Mouse (Mus musculus): ENCODE data around the gene Gabrd. TPM values are rescaled to one million over a fixed set of nuclear protein-coding genes. Genes with fewer than 3 reads are reported as not detected.
A peak's percentile ranks its signal among the peaks of the same experiment; 100 is the strongest.

Gabrd gene
- polyA plus RNA-seq, 1 experiment from 2014 or later, result 0.05 TPM

DNA sequence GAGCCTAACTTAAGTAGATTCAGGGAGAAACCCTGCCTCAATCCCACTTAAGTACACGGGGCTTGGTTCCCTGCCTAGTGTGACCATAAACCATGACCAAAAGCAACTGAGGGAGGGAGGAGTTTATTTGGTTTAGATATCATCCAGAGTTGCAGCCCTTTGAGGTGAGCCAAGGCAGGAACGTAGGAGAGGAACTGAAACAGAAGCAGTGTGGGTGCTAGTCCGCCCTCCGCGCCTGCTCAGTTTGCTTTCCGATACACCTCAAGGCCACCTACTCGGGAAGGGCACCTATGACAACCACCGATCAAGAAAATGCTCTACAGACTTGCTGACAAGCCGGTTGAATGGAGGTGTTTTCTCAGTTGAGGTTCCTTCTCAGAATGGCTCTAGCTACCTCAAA lies 30.2 kb downstream of the Gabrd start:
- Histone ChIP-seq H3K27ac (replicated peaks) (no peak overlapping the region), H3K36me3 (ENCODE audit: control insufficient read depth, insufficient read depth, low read length) (no peaks in the 10 kb centered on the region), H3K27me3 (ENCODE audit: control insufficient read depth, insufficient read depth, low read length) (no peaks in the 10 kb centered on the region), H3K4me1 (replicated peaks; ENCODE audit: control insufficient read depth, insufficient read depth) (no peaks in the 10 kb centered on the region), H3K9ac (ENCODE audit: low read length) (no peak overlapping the region), H3K4me2 (replicated peaks; ENCODE audit: low read depth) (no peak overlapping the region), H3K9me3 (ENCODE audit: control insufficient read depth, low read length) (no peaks in the 10 kb centered on the region), H3K4me3 (ENCODE audit: low read depth, low read length) (no peak overlapping the region)
- TF ChIP-seq CTCF (IDR thresholded peaks at IDR 0.05; ENCODE audit: low read depth) (no peak), EP300 (optimal IDR thresholded peaks at IDR 0.05) (no peak)
- WGBS, result 77% methylated on average over 9 of the region's 9 CpGs
- no peak for ATAC-seq (ENCODE audit: low FRiP score, low TSS enrichment)
- DNase-seq (ENCODE audit: low spot score), result no peak

- H3K9ac ChIP-seq (ENCODE audit: low read length), result no peak overlapping the region
- TF ChIP-seq CTCF (IDR thresholded peaks at IDR 0.05; ENCODE audit: low read depth) (no peak), EP300 (optimal IDR thresholded peaks at IDR 0.05) (no peak)
- H3K9me3 ChIP-seq (ENCODE audit: control insufficient read depth, low read length), result no peaks in the 10 kb centered on the region
- DNase-seq (ENCODE audit: low spot score), result no peak
- H3K4me2 ChIP-seq (replicated peaks; ENCODE audit: low read depth), result no peak overlapping the region
- H3K27ac ChIP-seq (replicated peaks), result no peak overlapping the region
- H3K27me3 ChIP-seq (ENCODE audit: control insufficient read depth, insufficient read depth, low read length), result no peaks in the 10 kb centered on the region; the same call in 1 of the 2 replicates
- ATAC-seq (ENCODE audit: low FRiP score, low TSS enrichment), result no peak
- no peaks in the 10 kb centered on the region for H3K4me1 ChIP-seq (replicated peaks; ENCODE audit: control insufficient read depth, insufficient read depth)
- no peak overlapping the region for H3K4me3 ChIP-seq (ENCODE audit: low read depth, low read length)
- H3K36me3 ChIP-seq (ENCODE audit: control insufficient read depth, insufficient read depth, low read length), result no peaks in the 10 kb centered on the region
- WGBS, result 53% methylated on average over 6 of the region's 6 CpGs
These were observed 31.1 kb downstream of the Gabrd start for GRCm38 (mm10) chr4:155366784-155367183.

GRCm38 (mm10) chr4:155362443-155362842 lies 35.5 kb downstream of the Gabrd start:
- Histone ChIP-seq H3K4me3 (ENCODE audit: low read depth, low read length) (no peak overlapping the region), H3K36me3 (ENCODE audit: control insufficient read depth, insufficient read depth, low read length) (no peaks in the 10 kb centered on the region), H3K9me3 (ENCODE audit: control insufficient read depth, low read length) (no peaks in the 10 kb centered on the region), H3K4me1 (replicated peaks; ENCODE audit: control insufficient read depth, insufficient read depth) (no peaks in the 10 kb centered on the region), H3K9ac (ENCODE audit: low read length) (no peak overlapping the region), H3K4me2 (replicated peaks; ENCODE audit: low read depth) (no peak overlapping the region; the same call in 1 of the 2 replicates), H3K27me3 (ENCODE audit: control insufficient read depth, insufficient read depth, low read length) (peaks cover 2% of the 10 kb centered on the region; the same call in 1 of the 2 replicates), H3K27ac (replicated peaks) (no peak overlapping the region)
- ATAC-seq (ENCODE audit: low FRiP score, low TSS enrichment) (no peak), DNase-seq (ENCODE audit: low spot score) (no peak)
- 22% methylated on average over 5 of the region's 5 CpGs for WGBS
- TF ChIP-seq CTCF (IDR thresholded peaks at IDR 0.05; ENCODE audit: low read depth) (no peak), EP300 (optimal IDR thresholded peaks at IDR 0.05) (no peak)

- peaks cover 2% of the 10 kb centered on the region; the same call in 1 of the 2 replicates for H3K27me3 ChIP-seq (ENCODE audit: control insufficient read depth, insufficient read depth, low read length)
- DNase-seq (ENCODE audit: low spot score) (peak; percentile 96), ATAC-seq (ENCODE audit: low FRiP score, low TSS enrichment) (peak; percentile 98)
- no peaks in the 10 kb centered on the region for H3K36me3 ChIP-seq (ENCODE audit: control insufficient read depth, insufficient read depth, low read length)
- peak within 1 kb of the TSS; percentile 44 for H3K4me3 ChIP-seq (ENCODE audit: low read depth, low read length)
- no peak for TF ChIP-seq EP300 (optimal IDR thresholded peaks at IDR 0.05)
- TF ChIP-seq CTCF (IDR thresholded peaks at IDR 0.05; ENCODE audit: low read depth), result no peak
- H3K9me3 ChIP-seq (ENCODE audit: control insufficient read depth, low read length), result no peaks in the 10 kb centered on the region
- peak within 1 kb of the TSS; percentile 49 for H3K4me2 ChIP-seq (replicated peaks; ENCODE audit: low read depth)
- peak within 1 kb of the TSS; percentile 81 for H3K27ac ChIP-seq (replicated peaks)
- H3K9ac ChIP-seq (ENCODE audit: low read length), result peak within 1 kb of the TSS; percentile 47
- 1% methylated on average over 42 of the region's 51 CpGs for WGBS
- no peaks in the 10 kb centered on the region for H3K4me1 ChIP-seq (replicated peaks; ENCODE audit: control insufficient read depth, insufficient read depth)
These were observed 36.6 kb downstream of the Gabrd start, which contains the start of gene Prkcz for GRCm38 (mm10) chr4:155361303-155361791. Prkcz (minus strand) TSS chr4:155361361.

GRCm38 (mm10) chr4:155360856-155361255 lies 37.1 kb downstream of the Gabrd start:
- DNase-seq (ENCODE audit: low spot score), result peak; percentile 67
- H3K27ac ChIP-seq (replicated peaks), result peak overlapping the region; percentile 78
- ATAC-seq (ENCODE audit: low FRiP score, low TSS enrichment), result peak; percentile 51
- under 1% methylated on average over 42 of the region's 42 CpGs for WGBS
- H3K9me3 ChIP-seq (ENCODE audit: control insufficient read depth, low read length), result no peaks in the 10 kb centered on the region
- peak overlapping the region; percentile 23; the same call in 1 of the 2 replicates for H3K9ac ChIP-seq (ENCODE audit: low read length)
- no peak for TF ChIP-seq EP300 (optimal IDR thresholded peaks at IDR 0.05)
- peak overlapping the region; percentile 49 for H3K4me2 ChIP-seq (replicated peaks; ENCODE audit: low read depth)
- H3K4me1 ChIP-seq (replicated peaks; ENCODE audit: control insufficient read depth, insufficient read depth), result no peaks in the 10 kb centered on the region
- peaks cover 2% of the 10 kb centered on the region; the same call in 1 of the 2 replicates for H3K27me3 ChIP-seq (ENCODE audit: control insufficient read depth, insufficient read depth, low read length)
- peak overlapping the region; percentile 44 for H3K4me3 ChIP-seq (ENCODE audit: low read depth, low read length)
- no peaks in the 10 kb centered on the region for H3K36me3 ChIP-seq (ENCODE audit: control insufficient read depth, insufficient read depth, low read length)

- WGBS, result 42% methylated on average over 12 of the region's 12 CpGs
- H3K4me1 ChIP-seq (replicated peaks; ENCODE audit: control insufficient read depth, insufficient read depth), result no peaks in the 10 kb centered on the region
- no peak overlapping the region for H3K27ac ChIP-seq (replicated peaks)
- DNase-seq (ENCODE audit: low spot score) (peak; percentile 25), ATAC-seq (ENCODE audit: low FRiP score, low TSS enrichment) (no peak)
- H3K9me3 ChIP-seq (ENCODE audit: control insufficient read depth, low read length), result no peaks in the 10 kb centered on the region
- no peaks in the 10 kb centered on the region for H3K36me3 ChIP-seq (ENCODE audit: control insufficient read depth, insufficient read depth, low read length)
- TF ChIP-seq CTCF (IDR thresholded peaks at IDR 0.05; ENCODE audit: low read depth) (no peak), EP300 (optimal IDR thresholded peaks at IDR 0.05) (no peak)
- H3K9ac ChIP-seq (ENCODE audit: low read length), result no peak overlapping the region
- H3K27me3 ChIP-seq (ENCODE audit: control insufficient read depth, insufficient read depth, low read length), result peaks cover 2% of the 10 kb centered on the region; the same call in 1 of the 2 replicates
- peak overlapping the region; percentile 49 for H3K4me2 ChIP-seq (replicated peaks; ENCODE audit: low read depth)
- H3K4me3 ChIP-seq (ENCODE audit: low read depth, low read length), result no peak overlapping the region
These were observed 38.1 kb downstream of the Gabrd start for GRCm38 (mm10) chr4:155359560-155360464.

All from stomach, postnatal 0 days (tissue).